Mouse (Mus musculus): ENCODE data around the gene Fignl2.

The Fignl2 gene

DNA sequence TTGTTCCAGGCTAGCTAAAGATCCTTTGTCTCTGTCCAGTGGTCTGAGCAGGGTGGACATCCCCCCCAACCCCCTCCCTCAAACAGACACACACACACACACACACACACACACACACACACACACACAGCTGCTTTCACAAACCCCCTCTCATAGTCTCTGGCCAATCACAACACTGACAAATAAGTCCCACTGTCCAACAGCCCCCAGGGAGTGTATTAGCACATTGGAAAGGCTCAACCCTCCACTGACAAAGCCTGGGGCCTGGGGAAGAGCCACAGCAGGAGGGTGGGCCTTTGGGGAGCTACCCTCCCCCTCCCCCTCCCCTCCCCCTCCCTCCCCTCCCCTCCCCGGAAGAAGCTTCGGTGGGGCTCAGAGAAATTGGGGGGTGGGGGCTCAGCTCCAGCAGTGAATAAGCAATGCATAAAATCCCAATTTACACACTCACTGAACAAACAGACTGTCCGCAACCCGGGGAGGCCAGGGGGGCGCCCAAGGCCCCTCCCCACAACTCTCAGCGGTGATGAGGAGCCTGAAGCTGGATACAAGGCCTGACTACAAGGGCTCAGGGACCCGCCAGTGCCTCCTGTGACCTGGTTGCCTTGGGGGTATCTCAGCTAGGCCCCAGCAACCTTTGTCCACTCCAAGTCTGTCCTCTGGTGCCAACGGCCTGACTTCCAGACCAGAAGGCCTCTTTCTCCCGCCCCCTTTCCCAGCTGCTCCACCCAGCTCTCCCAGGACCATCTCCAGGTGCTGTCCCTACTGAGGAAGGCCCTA lies 11.3 kb downstream of the Fignl2 start:
- DNase-seq (ENCODE audit: low spot score), result no peak

DNA sequence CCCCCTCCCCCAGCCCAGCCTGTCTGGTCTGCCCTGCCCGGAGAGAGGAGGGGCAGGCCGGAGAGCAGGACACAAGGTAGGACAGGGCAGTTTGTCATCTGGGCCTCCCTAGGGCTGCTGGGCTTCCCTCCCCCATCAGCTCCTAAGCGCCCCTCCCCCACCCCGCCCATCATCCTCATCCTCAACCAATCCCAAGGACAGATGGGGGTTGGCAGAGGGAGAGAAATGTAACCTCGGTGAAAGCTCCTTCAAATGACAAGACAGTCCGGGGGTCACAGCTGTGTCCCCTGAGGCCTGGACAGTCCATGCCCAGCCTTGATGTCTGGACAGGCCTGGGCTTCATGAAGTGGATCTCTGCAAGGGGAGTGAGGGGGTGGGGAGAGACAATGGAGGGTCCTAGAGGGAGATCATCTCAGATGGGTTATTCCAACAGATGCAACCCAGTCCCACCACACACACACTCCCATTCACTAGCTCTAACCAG lies 12.0 kb downstream of the Fignl2 start:
- no peak for DNase-seq (ENCODE audit: low spot score)

DNA sequence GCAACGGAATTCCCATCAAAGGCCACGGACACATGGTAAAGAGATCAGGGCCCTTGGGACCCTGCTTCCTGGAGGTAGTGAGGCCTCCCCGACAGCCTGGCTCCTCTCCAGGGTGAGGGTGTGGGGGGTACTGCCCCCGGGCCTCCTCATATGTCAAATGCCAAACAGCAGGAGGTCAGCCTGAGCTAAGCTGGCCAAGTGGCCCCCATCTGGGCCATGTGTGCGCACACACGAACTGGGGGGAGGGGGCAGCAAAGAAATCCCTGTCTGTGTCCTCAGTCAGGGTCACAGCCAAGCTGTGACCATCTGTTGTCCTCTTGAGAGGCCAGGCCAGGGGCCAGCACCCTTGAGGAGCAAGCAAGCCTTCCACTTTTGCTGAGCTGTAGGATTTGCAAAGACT lies 13.3 kb downstream of the Fignl2 start:
- no peak for DNase-seq (ENCODE audit: low spot score)

DNA sequence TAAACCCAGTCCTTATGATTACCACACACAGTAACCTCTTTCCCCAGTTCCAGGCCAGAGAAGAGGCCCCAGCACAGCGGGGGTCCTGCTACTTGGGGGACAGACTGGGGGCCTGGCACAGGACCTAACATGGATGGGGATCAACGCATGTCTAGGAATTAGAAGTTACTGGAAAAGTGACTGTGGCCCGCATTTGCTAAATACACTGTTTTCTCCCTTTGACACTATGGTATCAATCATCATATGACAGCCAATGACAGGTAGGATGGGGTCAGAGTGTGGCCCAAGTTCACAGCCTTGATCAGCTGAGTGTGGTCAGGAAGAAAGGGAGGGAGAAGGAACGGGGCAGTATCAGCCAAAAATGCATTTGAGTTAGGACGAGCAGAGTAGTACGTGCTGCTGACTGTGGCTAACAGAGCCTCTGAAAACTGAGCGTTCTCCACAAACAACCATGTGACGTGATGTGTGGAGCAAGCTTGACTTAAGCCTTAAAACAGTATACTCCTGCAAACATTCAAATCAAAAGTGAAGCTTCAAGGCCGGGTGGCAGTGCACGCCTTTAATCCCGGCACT lies 18.0 kb downstream of the Fignl2 start:
- DNase-seq (ENCODE audit: low spot score), result no peak

DNA sequence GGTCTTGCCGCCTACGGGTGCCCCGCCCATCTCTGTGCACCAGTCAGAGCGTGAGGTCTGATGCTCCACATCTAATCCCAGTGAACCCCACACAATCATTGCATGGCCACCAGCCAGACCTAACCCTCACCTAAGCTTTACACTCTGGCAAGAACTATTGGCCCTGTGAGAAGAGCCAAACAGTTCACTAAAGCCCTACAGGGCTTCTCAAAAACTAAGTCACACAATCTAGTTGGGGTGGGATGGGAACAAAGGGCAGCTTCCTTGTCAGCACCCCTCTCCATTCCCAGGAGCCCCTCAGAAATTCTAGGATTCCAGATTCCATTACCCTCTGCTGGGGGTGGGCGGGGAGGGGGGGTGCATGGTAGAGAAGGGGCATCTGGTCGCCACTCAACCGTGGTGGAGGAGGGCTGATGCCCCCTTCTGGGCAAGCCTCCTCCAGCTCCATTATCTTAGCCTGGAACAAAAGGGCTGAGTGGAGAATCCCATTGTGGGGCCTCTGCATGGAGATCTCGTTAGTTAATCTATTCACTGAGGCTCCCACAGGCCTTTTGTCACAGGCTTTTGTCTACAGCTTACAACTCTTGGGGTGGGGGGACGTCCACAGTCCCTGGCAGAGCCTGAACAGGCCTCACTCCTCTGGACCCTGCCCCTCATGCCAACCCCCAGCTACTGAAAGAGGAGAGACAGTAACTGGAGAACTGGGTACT lies 18.6 kb downstream of the Fignl2 start:
- no peak for DNase-seq (ENCODE audit: low spot score)

DNA sequence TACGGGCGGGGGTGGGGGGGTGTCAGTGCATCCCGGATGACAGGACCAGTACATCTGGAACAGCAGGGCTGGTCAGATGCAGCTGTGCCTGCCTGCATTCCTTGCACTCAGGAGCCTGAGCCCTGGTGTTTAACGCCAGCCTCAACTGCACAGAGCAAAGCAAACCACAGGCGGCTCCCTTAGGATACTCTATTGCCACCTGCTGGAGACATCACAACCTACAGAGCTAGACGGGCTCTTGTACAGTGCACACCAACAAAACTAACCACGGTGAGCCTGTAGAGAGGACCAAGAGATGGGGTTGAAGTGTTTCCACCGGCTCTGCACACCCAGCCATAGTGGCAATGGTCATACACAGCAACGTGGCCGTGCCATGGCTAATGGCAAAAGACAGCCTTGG lies 22.1 kb downstream of the Fignl2 start:
- DNase-seq (ENCODE audit: low spot score), result peak; percentile 56

DNA sequence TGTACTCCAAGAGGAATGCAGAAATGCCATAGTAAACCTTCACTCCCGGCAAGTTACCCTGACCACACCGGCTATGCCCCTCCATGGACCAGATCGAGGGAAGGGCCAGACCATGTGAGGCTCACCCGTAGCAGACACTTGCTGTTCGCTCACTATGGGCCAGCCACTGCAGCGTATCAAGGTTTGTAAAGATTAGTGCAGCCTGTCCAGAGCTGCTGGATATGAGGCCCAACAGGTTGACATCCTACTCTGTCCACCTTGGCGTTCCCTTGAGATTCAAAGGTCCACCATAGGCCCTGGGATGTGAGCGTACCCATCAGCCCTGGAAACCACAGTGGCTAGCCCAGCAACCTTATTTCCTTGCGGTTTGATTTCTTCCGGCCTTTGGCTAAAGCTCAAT lies 23.8 kb downstream of the Fignl2 start:
- no peak for DNase-seq (ENCODE audit: low spot score)

DNA sequence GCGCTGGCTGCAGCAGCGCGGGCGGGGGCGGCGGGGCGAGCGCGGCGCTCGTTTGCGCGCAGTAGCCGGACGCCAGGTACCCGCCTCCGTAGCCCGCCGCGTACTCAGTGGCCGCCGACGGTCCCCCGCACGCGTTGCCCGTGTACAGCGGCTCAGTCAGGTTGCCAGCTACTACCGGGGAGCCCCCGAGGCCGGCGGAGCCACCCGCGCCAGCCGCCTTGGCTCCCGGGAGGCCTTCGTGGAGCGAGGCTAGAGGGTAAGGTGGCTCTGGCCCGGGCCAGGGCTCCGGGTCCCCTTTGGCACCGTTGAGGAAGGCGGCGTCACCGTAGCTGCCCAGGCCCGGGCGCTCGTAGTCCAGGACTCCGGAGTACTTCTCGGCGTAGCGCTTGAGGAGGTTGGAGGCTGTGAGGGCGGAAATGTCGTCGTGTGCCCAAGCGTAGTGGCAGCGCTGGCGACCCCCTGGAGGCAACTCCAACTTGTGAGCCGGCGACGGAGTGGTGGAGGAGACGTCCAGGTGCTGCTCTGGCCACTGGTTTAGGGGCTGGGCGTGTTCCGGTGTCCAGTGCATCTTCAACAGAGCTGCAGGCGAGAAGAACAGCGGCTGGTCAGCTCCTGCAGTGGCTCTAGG lies 24.4 kb downstream of the Fignl2 start:
- DNase-seq (ENCODE audit: low spot score), result no peak

DNA sequence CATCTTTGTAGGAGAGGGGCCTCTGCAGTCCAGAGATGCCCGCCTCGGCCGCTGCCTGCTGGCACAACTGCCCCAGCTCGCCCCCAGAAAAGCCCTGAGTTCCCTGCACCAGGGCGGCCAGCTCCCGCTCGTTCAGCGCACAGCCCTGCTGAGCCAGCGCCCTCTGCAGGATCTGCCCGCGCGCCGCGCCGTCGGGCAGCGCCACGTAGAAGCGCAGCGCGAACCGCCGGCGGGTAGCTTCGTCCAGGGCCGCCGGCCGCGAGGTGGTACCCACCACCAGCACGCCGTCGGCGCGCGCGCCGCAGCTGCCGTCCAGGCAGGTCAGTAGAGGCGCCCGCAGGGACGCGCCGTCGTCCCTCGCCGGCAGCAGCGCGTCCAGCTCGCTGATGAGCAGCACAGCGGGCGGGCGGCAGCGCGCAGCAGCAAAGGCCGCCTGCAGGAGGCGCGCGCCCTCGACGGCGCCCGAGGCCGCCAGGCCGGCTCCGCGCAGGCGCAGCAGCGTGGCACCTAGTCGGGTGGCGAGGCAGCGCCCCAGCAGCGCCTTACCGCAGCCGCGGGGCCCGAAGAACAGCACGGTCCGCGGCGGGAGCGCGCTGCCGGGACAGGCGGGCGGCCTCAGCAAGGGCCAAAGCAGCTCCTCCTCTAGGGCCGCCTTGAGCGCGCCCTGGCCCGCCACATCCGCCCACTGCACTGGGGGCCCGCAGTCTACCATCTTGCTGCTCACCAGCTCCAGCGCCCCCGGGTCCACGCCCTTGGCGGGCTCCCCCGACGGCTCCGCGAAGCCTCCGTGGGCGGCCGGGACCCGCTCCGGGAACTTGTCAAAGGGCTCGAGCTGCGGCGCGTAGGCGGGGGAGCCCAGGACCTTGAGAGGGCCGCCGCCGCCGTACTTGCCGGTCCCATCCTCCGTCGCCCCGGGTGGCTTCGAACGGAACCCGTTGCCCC lies 25.5 kb downstream of the Fignl2 start:
- DNase-seq (ENCODE audit: low spot score), result no peak

DNA sequence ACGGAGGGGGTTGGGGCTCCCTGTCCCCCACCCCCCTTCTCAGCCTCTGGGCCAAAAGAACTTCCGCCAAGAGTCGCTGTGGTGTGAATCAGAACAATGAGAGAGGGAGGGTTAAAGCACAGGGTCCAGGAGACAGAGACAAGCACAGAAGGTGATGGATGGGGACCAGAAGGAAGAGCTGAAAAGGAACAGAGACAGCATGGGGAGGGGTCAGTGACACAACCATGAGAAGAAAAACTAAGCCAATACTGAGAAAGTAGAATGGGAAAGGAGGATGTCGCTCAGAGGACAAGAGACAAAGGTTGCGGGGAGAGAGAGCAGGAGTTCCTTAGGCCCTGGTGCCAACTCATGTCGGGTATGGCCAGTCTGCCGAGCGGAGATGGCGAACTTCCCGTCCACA lies 26.5 kb downstream of the Fignl2 start:
- DNase-seq (ENCODE audit: low spot score), result no peak

DNA sequence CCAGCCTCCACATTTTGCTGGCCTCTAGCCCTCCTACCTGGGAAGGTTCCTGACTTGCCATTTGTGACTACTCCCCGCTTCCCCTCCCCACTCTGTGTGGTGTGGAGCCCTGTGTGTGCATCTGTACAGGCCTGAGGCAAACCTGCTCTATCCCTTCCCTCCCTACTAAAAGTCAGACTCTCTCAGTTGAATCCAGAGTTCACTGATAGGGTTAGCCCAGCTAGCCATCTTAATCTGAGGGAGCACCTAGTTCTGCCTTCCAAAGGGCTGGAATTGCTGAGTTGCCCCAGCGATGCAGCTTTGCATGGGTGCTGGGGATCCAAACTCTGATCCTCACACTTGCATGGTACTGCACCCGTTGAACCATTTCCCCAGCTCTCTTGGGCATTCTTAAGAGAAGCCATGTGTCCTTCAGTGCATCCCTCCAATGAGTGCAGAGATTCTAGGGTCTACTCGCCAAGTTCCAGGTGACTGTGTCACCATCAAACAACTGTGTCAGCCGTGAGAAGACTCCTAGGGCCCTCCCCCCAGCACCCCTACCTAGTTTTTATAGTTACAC lies 29.9 kb downstream of the Fignl2 start:
- no peak for DNase-seq (ENCODE audit: low spot score)

DNA sequence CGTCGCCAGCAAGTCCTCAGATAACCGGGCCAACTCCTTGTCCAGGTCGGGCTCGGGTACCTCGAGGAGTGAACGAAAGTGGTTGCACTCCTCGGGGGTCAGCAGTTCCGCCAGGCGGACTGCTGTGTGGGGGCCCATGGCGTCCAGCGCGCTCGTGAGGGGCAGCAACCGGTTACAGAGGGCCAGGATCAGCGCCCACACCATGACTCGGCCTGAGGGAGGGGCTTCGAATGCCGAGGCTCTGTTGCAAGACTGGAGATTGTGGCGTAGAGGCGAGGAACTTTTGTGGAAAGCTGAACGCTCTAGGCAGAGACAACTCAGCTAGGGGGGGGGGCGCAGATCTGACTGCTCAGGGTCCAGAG lies 31.2 kb downstream of the Fignl2 start, which contains the start of gene Gm47841:
Gene Gm47841 (minus strand): TSS at position 204 of the 362 bp plus-strand sequence.
- DNase-seq (ENCODE audit: low spot score), result no peak

DNA sequence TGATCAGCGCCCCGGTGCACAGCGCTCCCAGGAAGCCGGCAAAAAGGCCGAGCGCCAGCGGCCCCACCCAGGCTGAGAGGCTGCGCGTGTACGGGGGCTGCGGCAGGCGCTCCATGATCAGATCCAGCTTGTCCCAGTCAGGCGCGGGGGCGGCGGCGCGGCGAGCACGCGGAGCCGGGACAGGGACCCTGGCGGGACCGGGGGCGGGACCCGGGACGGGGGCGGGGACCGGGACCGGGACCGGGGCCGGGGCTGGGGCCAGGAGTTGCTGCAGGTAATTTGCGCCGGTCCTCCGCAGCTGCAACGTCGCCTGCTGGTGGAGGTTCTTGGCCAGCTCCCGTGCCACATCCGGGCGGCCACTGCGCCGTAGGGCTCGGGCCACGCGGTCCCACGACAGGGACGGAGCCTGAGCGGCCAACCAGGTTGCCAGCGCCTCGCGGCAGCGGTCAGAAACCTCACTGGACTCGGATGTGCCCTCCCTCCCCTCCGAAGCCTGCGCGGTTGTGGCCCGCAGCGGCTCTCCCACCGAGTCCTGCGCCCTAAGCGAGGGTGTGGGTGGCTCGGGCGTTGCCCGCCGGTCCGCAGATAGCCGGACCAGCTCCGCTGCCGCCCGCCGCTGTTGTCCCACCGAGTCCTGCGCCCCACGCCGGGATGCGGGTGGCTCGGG lies 31.7 kb downstream of the Fignl2 start:
- peak; percentile 42 for DNase-seq (ENCODE audit: low spot score)

DNA sequence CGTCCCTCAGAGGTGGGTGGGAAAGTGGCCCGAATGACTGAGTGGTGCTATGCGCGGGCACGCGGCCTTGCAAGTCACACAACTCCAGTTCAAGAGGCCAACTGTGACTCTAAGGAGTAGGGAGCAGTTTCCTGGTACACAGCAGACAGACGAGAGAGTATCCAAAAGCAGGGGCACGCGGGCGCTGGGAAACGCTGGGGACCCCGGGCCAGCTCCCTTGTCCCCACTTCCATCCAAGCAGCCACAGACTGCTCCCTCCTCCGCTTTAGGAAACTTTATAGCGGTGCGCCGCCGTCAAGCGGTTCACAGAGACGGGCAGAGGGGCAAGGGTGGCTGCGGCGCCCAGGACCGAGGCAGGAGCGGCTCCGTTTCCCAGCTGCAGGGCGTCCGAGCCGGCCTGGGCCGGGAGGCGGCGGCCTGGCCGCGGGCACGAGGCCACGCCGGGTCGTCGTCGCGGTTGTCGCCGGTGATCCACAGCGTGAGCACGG lies 32.3 kb downstream of the Fignl2 start:
- no peak for DNase-seq (ENCODE audit: low spot score)

DNA sequence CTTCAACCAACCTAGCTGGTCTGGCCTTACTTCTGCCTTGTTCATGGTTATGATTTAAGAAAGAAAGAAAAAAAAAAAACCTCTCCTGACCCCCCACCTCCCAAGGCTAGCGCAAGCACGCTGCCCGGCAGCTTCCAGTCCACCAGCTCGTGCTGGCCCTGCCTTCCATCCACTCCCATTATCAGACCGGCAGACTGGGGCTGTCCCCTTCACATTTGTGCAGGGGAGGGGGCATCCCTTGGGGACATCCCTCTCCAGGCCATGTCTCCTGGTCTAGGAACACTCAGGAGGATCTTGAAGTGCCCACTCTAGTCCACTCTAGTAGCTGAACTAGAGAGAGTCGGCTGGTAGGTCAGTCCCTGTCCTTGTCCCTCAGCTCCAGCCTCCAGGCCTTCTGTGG lies 33.8 kb downstream of the Fignl2 start:
- DNase-seq (ENCODE audit: low spot score), result no peak

DNA sequence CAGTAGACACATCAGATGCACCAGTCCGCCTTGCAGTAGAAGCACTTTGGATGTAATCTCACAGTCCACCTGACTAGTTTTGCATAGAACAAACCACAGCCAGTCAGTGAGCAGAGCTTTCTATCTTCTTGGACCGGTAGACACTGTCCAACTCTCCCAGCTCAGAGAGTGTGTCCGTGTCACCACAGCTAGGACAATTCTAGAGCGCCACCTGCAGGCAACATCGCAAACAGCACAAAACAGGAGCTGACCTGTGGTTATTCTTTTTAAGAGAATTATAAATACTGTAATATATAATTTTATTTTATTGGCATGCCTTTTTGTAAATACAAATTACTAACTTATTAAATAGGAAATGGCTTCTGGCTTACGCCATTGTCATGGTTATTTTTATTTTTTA lies 35.8 kb downstream of the Fignl2 start:
- DNase-seq (ENCODE audit: low spot score), result peak; percentile 52

DNA sequence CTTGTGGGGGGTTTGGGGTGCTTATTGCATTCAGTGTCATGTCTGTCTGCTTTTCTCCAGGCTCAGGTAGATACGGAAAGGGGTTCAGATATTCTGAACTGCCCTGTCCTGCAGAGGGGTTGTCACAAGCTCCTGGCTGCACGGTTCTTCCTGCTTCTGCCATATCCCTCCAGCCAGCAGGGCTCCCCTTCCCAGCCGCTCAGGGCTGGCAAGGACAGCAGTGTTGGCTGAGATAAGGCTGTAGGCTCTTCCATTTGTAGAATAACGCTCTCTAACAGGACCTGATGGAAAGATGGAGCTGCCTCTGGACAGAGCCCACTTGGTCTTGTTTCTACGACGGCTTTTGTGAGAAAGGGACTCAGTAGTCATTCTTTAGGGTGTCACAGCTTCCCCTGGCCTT lies 36.4 kb downstream of the Fignl2 start:
- DNase-seq (ENCODE audit: low spot score), result no peak

DNA sequence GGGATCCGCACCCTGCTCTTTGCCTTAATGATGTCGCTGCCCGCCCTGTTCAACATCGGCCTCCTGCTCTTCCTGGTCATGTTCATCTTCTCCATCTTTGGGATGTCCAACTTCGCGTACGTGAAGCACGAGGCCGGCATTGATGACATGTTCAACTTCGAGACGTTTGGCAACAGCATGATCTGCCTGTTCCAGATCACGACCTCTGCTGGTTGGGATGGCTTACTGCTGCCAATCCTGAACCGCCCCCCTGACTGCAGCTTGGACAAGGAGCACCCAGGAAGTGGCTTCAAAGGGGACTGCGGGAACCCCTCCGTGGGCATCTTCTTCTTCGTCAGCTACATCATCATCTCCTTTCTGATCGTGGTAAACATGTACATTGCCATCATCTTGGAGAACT lies 38.7 kb downstream of the Fignl2 start:
- no peak for DNase-seq (ENCODE audit: low spot score)

DNA sequence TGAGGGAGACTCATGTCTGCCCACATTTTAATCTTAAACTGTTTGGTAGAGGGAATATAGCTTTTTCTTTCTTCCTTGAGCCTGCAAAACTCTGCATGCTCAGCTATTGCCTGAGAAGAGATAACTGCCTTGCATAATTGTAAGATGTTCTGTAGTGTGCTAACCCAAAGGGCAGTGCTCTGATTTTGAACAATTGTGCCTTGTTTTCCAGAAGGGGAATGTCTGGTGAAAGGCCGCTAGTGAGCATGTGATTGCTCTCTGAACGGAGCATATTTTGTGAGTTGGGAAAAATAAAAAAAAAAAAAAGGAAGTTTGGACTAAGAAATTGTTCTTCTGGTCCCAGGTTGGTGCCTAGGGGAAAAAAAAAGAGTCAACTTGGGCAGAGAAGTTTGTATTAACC lies 49.4 kb downstream of the Fignl2 start:
- no peak for DNase-seq (ENCODE audit: low spot score)

DNA sequence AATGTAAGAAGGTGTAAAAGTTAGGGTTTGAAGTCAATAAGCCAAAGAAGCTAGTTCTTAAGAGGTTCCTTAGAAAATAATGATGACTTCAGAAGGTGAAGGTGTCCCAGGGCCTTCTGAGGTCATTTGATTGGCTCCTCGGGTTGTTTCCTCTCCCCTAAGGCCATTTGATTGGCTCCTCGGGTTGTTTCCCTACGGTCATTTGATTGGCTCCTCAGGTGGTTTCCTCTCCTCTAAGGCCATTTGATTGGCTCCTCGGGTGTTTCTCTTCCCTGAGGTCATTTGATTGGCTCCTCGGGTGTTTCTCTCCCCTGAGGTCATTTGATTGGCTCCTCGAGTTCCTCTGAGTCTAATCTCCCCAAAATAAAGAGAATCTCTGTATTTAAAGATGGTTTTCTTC lies 67.0 kb downstream of the Fignl2 start:
- no peak for DNase-seq (ENCODE audit: low spot score)

All from yolk sac, embryonic 10.5 days (tissue).